8 mouse cellular contexts compared by ENCODE assay signal in the genomic region with DNA sequence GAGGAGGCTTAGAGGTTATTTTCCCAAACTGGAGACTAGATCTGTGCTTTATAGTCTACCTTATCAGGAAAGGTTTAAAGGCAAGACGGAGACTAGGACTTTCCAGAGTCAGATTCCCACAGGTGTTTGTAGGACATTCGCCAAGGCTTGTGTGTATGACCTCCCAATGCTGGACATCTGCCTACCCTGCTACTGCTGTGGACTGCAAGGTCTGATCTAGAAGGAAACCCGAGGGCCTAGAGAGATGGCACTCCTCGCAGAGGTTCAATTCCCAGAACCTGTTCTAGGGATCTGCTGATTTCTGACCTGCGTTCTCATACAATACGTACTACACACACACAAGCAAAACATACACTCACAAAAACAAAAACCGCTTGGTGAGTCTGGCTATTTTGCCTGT. TPM values are rescaled to one million over a fixed set of nuclear protein-coding genes. Genes with fewer than 3 reads are reported as not detected.
DNase-seq lines count a peak whose midpoint lies in the region; ATAC-seq lines count a peak whose summit lies in the region.

No protein-coding gene starts in this region.

- no peaks in the 10 kb centered on the region for H3K27me3 ChIP-seq in embryonic facial prominence, embryonic 12.5 days
- H3K27me3 ChIP-seq in limb, embryonic 13.5 days: no peaks in the 10 kb centered on the region

- H3K27ac ChIP-seq in embryonic facial prominence, embryonic 12.5 days: no peak overlapping the region
- 0 out of 2 replicates have a peak overlapping the region, but pooled peaks have one; percentile 22 for H3K27ac ChIP-seq in limb, embryonic 13.5 days

- no peaks in the 10 kb centered on the region for H3K9me3 ChIP-seq in embryonic facial prominence, embryonic 12.5 days
- H3K9me3 ChIP-seq in limb, embryonic 13.5 days: no peaks in the 10 kb centered on the region

- no peak for ATAC-seq in embryonic facial prominence, embryonic 12.5 days (ENCODE audit: insufficient number of reproducible peaks, insufficient read depth, low FRiP score, low TSS enrichment)
- no peak for ATAC-seq in limb, embryonic 13.5 days (ENCODE audit: low FRiP score, low read depth)

- H3K4me2 ChIP-seq in embryonic facial prominence, embryonic 12.5 days (replicated peaks): peak overlapping the region; percentile 77
- H3K4me2 ChIP-seq in limb, embryonic 13.5 days (replicated peaks): peak overlapping the region; percentile 80

- H3K36me3 ChIP-seq in embryonic facial prominence, embryonic 12.5 days: no peaks in the 10 kb centered on the region
- H3K36me3 ChIP-seq in limb, embryonic 13.5 days: no peaks in the 10 kb centered on the region

- no peak overlapping the region for H3K4me3 ChIP-seq in embryonic facial prominence, embryonic 12.5 days
- H3K4me3 ChIP-seq in limb, embryonic 13.5 days: peak overlapping the region; percentile 80

- peaks cover 20% of the 10 kb centered on the region for H3K4me1 ChIP-seq in embryonic facial prominence, embryonic 12.5 days
- peaks cover 47% of the 10 kb centered on the region for H3K4me1 ChIP-seq in limb, embryonic 13.5 days

- peak; percentile 40 for DNase-seq in embryo, embryonic 10.5 days (ENCODE audit: low spot score)
- no peak for DNase-seq in embryo, embryonic 10 days (ENCODE audit: low spot score)
- DNase-seq in 3134 (ENCODE audit: extremely low read depth, insufficient read length, low spot score): peak; percentile 26
- no peak for DNase-seq in spleen, postnatal 4 days (ENCODE audit: low spot score in 2 of 2)
- DNase-seq in gastrocnemius, adult 18-20 months (ENCODE audit: low spot score): no peak
- no peak for DNase-seq in lung, adult 18-20 months

- H3K9ac ChIP-seq in embryonic facial prominence, embryonic 12.5 days: no peak overlapping the region
- H3K9ac ChIP-seq in limb, embryonic 13.5 days: no peak overlapping the region

- 48% methylated on average over 7 of the region's 7 CpGs for WGBS in embryonic facial prominence, embryonic 12.5 days
- WGBS in limb, embryonic 13.5 days: 49% methylated on average over 7 of the region's 7 CpGs

RNA-seq across cellular contexts. Expression of a gene that starts 0.7 kb away (rescaled TPM):
- polyA plus RNA-seq in embryonic facial prominence, embryonic 12.5 days (2016; fragmentation: Nextera tagmentation; extraction: Ambion mirVana): 34.7 and 37.4 TPM in 2 replicates
- 42.2 and 43.9 TPM in 2 replicates for polyA plus RNA-seq in limb, embryonic 13.5 days (2015; fragmentation: Nextera tagmentation; extraction: Ambion mirVana)
- 1 to 10 TPM; 2.7 to 4.7 TPM for total RNA-seq in gastrocnemius, adult 18-20 months (2021)

RNA-seq across cellular contexts. Expression of a gene that starts 32.4 kb away (rescaled TPM):
- 286 and 315 TPM in 2 replicates for polyA plus RNA-seq in embryonic facial prominence, embryonic 12.5 days (2016; fragmentation: Nextera tagmentation; extraction: Ambion mirVana)
- polyA plus RNA-seq in limb, embryonic 13.5 days (2015; fragmentation: Nextera tagmentation; extraction: Ambion mirVana): 283 and 285 TPM in 2 replicates
- total RNA-seq in gastrocnemius, adult 18-20 months (2021): 10 to 100 TPM; 63.4 to 69.3 TPM

Comparison
In these comparisons a context has a peak if more than half of its experiments do, and no peak if none do; other contexts are left out.
1. DNase-seq: peak in embryo, embryonic 10.5 days (single experiment) and 3134 (single experiment); none in embryo, embryonic 10 days (single experiment), spleen, postnatal 4 days (0 of 2), gastrocnemius, adult 18-20 months (single experiment) and lung, adult 18-20 months (0 of 2).